Mouse (Mus musculus): ENCODE measurements around the gene Pdss2.

DNA sequence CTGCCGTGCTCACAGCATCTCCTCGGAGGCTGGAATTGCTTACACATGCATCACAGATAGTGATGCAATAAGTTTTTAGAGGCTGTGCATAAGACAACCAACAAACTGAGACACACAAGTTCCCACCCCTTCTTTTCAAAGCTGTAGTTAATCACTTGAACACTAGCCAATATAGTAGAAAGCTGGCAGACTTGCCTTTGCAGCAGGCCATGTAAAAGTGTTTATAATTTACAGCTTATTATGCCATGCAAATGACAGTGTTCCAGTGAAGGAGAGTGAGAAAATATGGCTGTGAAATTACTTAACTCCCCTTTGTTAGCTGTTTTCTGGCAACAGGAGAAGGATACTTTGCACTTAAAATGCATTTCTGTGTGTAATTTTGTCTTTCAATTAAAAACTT, 90.9 kb downstream of the Pdss2 start:
- no peak for TF ChIP-seq CTCF (IDR thresholded peaks at IDR 0.05; ENCODE audit: low read depth)
- no peak for TF ChIP-seq EP300 (IDR thresholded peaks at IDR 0.05; ENCODE audit: low read depth)

Data from liver, embryonic 14.5 days (tissue).